Mouse (Mus musculus): ENCODE measurements around the gene Dst. TPM values are rescaled to one million over a fixed set of nuclear protein-coding genes. Genes with fewer than 3 reads are reported as not detected.
A peak's percentile ranks its signal among the peaks of the same experiment; 100 is the strongest.

Dst gene
- total RNA-seq, 1 experiment from 2014 or later: 152 TPM

GRCm38 (mm10) chr1:33931791-33932190, 23.8 kb downstream of the Dst start:
- no peak for DNase-seq

GRCm38 (mm10) chr1:33932196-33932595, 24.2 kb downstream of the Dst start:
- no peak for DNase-seq

- no peak for DNase-seq
Observed at GRCm38 (mm10) chr1:33932845-33933499, 24.9 kb downstream of the Dst start.

GRCm38 (mm10) chr1:33935946-33936345, 27.9 kb downstream of the Dst start:
- DNase-seq: no peak

GRCm38 (mm10) chr1:33939828-33940227, 31.8 kb downstream of the Dst start:
- no peak for DNase-seq

GRCm38 (mm10) chr1:33940364-33940928, 32.4 kb downstream of the Dst start:
- no peak for DNase-seq

- no peak for DNase-seq
Observed at GRCm38 (mm10) chr1:33942638-33943037, 34.6 kb downstream of the Dst start.

GRCm38 (mm10) chr1:33943943-33944342, 35.9 kb downstream of the Dst start:
- no peak for DNase-seq

- DNase-seq: peak; percentile 57
Observed at GRCm38 (mm10) chr1:33944977-33945750, 37.1 kb downstream of the Dst start.

GRCm38 (mm10) chr1:33945756-33946155, 37.7 kb downstream of the Dst start:
- DNase-seq: no peak

GRCm38 (mm10) chr1:33946601-33947395, 38.8 kb downstream of the Dst start:
- DNase-seq: no peak

- no peak for DNase-seq
Observed at GRCm38 (mm10) chr1:33947838-33948237, 39.8 kb downstream of the Dst start.

GRCm38 (mm10) chr1:33948511-33948910, 40.5 kb downstream of the Dst start:
- no peak for DNase-seq

- DNase-seq: no peak
Observed at GRCm38 (mm10) chr1:33955626-33956025, 47.6 kb downstream of the Dst start.

GRCm38 (mm10) chr1:33960439-33960838, 52.4 kb downstream of the Dst start:
- no peak for DNase-seq

GRCm38 (mm10) chr1:33964643-33965042, 56.6 kb downstream of the Dst start:
- DNase-seq: peak; percentile 11

GRCm38 (mm10) chr1:33965824-33966223, 57.8 kb downstream of the Dst start:
- no peak for DNase-seq

GRCm38 (mm10) chr1:33966328-33966727, 58.3 kb downstream of the Dst start:
- no peak for DNase-seq

- no peak for DNase-seq
Observed at GRCm38 (mm10) chr1:33967206-33967605, 59.2 kb downstream of the Dst start.

- DNase-seq: no peak
Observed at GRCm38 (mm10) chr1:33969910-33970309, 61.9 kb downstream of the Dst start.

- no peak for DNase-seq
Observed at GRCm38 (mm10) chr1:33974401-33974800, 66.4 kb downstream of the Dst start.

- DNase-seq: no peak
Observed at GRCm38 (mm10) chr1:33975333-33975732, 67.3 kb downstream of the Dst start.

- no peak for DNase-seq
Observed at GRCm38 (mm10) chr1:33977832-33978231, 69.8 kb downstream of the Dst start.
